Mouse (Mus musculus): ENCODE results near the gene Gm5134. TPM values are rescaled to one million over a fixed set of nuclear protein-coding genes. Genes with fewer than 3 reads are reported as not detected.

The Gm5134 gene
- not detected in 2 replicates for polyA plus RNA-seq (2012; ENCODE audit: low replicate concordance)

GRCm38 (mm10) chr10:75954381-75954811 lies at the start of gene Gm5134:
Gene Gm5134 (plus strand): TSS chr10:75954514.

GRCm38 (mm10) chr10:75921026-75921725 lies 33.1 kb upstream of the Gm5134 start, which contains the start of gene Smarcb1:
Gene Smarcb1 (minus strand): TSS chr10:75921617.

GRCm38 (mm10) chr10:75932891-75933290 lies 21.4 kb upstream of the Gm5134 start, which contains the start of gene Chchd10:
Gene Chchd10 (plus strand): TSS chr10:75933130.

GRCm38 (mm10) chr10:75935680-75936541 lies 18.4 kb upstream of the Gm5134 start, which contains the start of gene Mmp11:
Gene Mmp11 (minus strand): TSS chr10:75936496.

GRCm38 (mm10) chr10:75940520-75940919 lies 13.8 kb upstream of the Gm5134 start, which contains the start of gene Gm867:
Gene Gm867 (minus strand): TSS chr10:75940672.

GRCm38 (mm10) chr10:75942736-75943477 lies 11.4 kb upstream of the Gm5134 start, which contains the start of gene Vpreb3:
Gene Vpreb3 (plus strand): TSS chr10:75943057.

GRCm38 (mm10) chr10:76032402-76033118 lies 78.2 kb downstream of the Gm5134 start, which contains the start of gene Zfp280b:
Gene Zfp280b (plus strand): TSS chr10:76032650.

Other genes starting within 250 kb of the Gm5134 start
- 92.4 and 95.9 TPM in 2 replicates for gene Cabin1, start 190.2 kb upstream of the Gm5134 start, polyA plus RNA-seq (2012; ENCODE audit: low replicate concordance)
- 6.1 and 31.5 TPM in 2 replicates for gene Ddt, start 181.1 kb upstream of the Gm5134 start, polyA plus RNA-seq (2012; ENCODE audit: low replicate concordance)
- not detected in 2 replicates for gene Gm20441, start 173.6 kb upstream of the Gm5134 start, polyA plus RNA-seq (2012; ENCODE audit: low replicate concordance)
- 0.27 and 0.55 TPM in 2 replicates for gene Gstt3, start 173.1 kb upstream of the Gm5134 start, polyA plus RNA-seq (2012; ENCODE audit: low replicate concordance)
- 0.18 and 1.6 TPM in 2 replicates for gene Gstt1, start 155.9 kb upstream of the Gm5134 start, polyA plus RNA-seq (2012; ENCODE audit: low replicate concordance)
- gene Gstt4, start 132.0 kb upstream of the Gm5134 start, polyA plus RNA-seq (2012; ENCODE audit: low replicate concordance) = not detected in 2 replicates
- gene Gstt2, start 117.1 kb upstream of the Gm5134 start, polyA plus RNA-seq (2012; ENCODE audit: low replicate concordance) = 3.1 and 4.5 TPM in 2 replicates
- 481 and 626 TPM in 2 replicates for gene Mif, start 94.3 kb upstream of the Gm5134 start, polyA plus RNA-seq (2012; ENCODE audit: low replicate concordance)
- gene Derl3, start 61.1 kb upstream of the Gm5134 start, polyA plus RNA-seq (2012; ENCODE audit: low replicate concordance) = 98.4 and 350 TPM in 2 replicates
- gene Smarcb1, start 32.9 kb upstream of the Gm5134 start, polyA plus RNA-seq (2012; ENCODE audit: low replicate concordance) = 301 and 413 TPM in 2 replicates
- gene Chchd10, start 21.4 kb upstream of the Gm5134 start, polyA plus RNA-seq (2012; ENCODE audit: low replicate concordance) = 474 and 1,050 TPM in 2 replicates
- 0.56 and 0.94 TPM in 2 replicates for gene Mmp11, start 18.0 kb upstream of the Gm5134 start, polyA plus RNA-seq (2012; ENCODE audit: low replicate concordance)
- 2.3 and 3.0 TPM in 2 replicates for gene Gm867, start 13.8 kb upstream of the Gm5134 start, polyA plus RNA-seq (2012; ENCODE audit: low replicate concordance)
- 1.2 and 1.8 TPM in 2 replicates for gene Vpreb3, start 11.5 kb upstream of the Gm5134 start, polyA plus RNA-seq (2012; ENCODE audit: low replicate concordance)
- 2.5 and 8.6 TPM in 2 replicates for gene Zfp280b, start 78.1 kb downstream of the Gm5134 start, polyA plus RNA-seq (2012; ENCODE audit: low replicate concordance)
- not detected in 2 replicates for gene Slc5a4b, start 156.4 kb downstream of the Gm5134 start, polyA plus RNA-seq (2012; ENCODE audit: low replicate concordance)
- not detected in 2 replicates for gene Slc5a4a, start 192.9 kb downstream of the Gm5134 start, polyA plus RNA-seq (2012; ENCODE audit: low replicate concordance)

Data from leukemia stem cell, adult 10-12 weeks (primary cell).